Mouse (Mus musculus) neural tube, embryonic 13.5 days (tissue): ENCODE measurements around the gene Fam124a. TPM values are rescaled to one million over a fixed set of nuclear protein-coding genes. Genes with fewer than 3 reads are reported as not detected.
A peak's percentile ranks its signal among the peaks of the same experiment; 100 is the strongest.
"Not testable (repeated sequence)": the region's sequence is repeated elsewhere in the genome, so short reads cannot be mapped to it uniquely, and the experiment has no call there.

Experiments
- ATAC-seq: fragments of 200-750 bp; cut with Nextera tagmentation; 2 replicates; pipeline ENCODE4 v1.8.0; 2017; ENCODE audit warnings: low read depth, mild to moderate bottlenecking, moderate TSS enrichment, moderate library complexity
- H3K27ac ChIP-seq: fragments of 300-500 bp; sonication (generic); replicated peaks from 2 replicates; pipeline ENCODE4 v1.5.1; 2015; ENCODE audit warnings: moderate library complexity, mild to moderate bottlenecking, inconsistent platforms
- H3K27me3 ChIP-seq: fragments of 300-500 bp; sonication (generic); 2 replicates; pipeline ENCODE4 v1.6.1; 2015; ENCODE audit warnings: mild to moderate bottlenecking, inconsistent platforms
- H3K36me3 ChIP-seq: fragments of 300-500 bp; sonication (generic); 2 replicates; pipeline ENCODE4 v1.6.1; 2015; ENCODE audit warnings: mild to moderate bottlenecking, inconsistent platforms
- H3K4me1 ChIP-seq: fragments of 300-500 bp; sonication (generic); replicated peaks from 2 replicates; pipeline ENCODE4 v1.6.1; 2015; ENCODE audit warnings: inconsistent platforms
- H3K4me2 ChIP-seq: fragments of 300-500 bp; sonication (generic); 2 replicates; pipeline ENCODE4 v1.6.1; 2015; ENCODE audit warnings: inconsistent platforms, mild to moderate bottlenecking, moderate library complexity
- H3K4me3 ChIP-seq: fragments of 300-500 bp; sonication (generic); 2 replicates; pipeline ENCODE4 v1.5.1; 2015; ENCODE audit warnings: mild to moderate bottlenecking, inconsistent platforms
- H3K9ac ChIP-seq: fragments of 300-500 bp; sonication (generic); 2 replicates; pipeline ENCODE4 v1.6.1; 2015; ENCODE audit warnings: moderate library complexity, mild to moderate bottlenecking, inconsistent platforms
- H3K9me3 ChIP-seq: fragments of 300-500 bp; sonication (generic); 2 replicates; pipeline ENCODE4 v1.6.1; 2016; ENCODE audit warnings: inconsistent platforms
- WGBS: fragments of 180-500 bp; shearing (Covaris S2); methylation state at CpG from one replicate; pipeline ENCODE4 v1.1.7; 2015; 5-methylcytosine and 5-hydroxymethylcytosine counted together
- polyA plus RNA-seq: library from polyadenylated mRNA; unstranded; fragments of >200 nt; fragmentation: Nextera tagmentation; extraction: Ambion mirVana; gene quantifications from 2 replicates; pipeline ENCODE4 v1.2.1, GENCODE M21; 2015

Gene Fam124a
- polyA plus RNA-seq, 1 experiment from 2014 or later: 35.1 TPM

DNA sequence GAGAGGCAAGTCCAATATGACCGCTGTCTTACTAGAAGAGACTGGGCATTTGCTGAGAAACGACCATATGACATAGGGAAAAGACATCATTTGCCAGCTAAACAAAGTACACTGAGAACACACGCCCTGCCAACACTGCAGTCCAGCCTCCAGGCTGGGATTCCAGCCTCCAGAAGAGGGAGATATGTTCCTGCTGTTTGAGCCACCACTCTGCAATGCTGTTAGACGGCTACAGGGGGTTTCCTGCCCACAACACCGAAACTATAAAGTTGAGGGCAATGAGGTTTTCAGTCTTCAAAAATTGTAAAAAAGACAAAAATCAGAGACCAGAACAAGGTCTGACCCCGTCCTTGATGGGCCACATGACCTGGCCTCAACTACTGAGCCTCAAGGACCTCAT is 83.6 kb downstream of the Fam124a start:
- H3K4me1 ChIP-seq: peaks cover 25% of the 10 kb centered on the region
- H3K9me3 ChIP-seq: no peaks in the 10 kb centered on the region
- no peaks in the 10 kb centered on the region for H3K27me3 ChIP-seq
- no peak overlapping the region for H3K9ac ChIP-seq
- 71% methylated on average over 6 of the region's 6 CpGs for WGBS
- H3K36me3 ChIP-seq: no peaks in the 10 kb centered on the region
- no peak for ATAC-seq
- no peak overlapping the region for H3K4me2 ChIP-seq
- no peak overlapping the region for H3K4me3 ChIP-seq
- H3K27ac ChIP-seq: peak overlapping the region; percentile 30

DNA sequence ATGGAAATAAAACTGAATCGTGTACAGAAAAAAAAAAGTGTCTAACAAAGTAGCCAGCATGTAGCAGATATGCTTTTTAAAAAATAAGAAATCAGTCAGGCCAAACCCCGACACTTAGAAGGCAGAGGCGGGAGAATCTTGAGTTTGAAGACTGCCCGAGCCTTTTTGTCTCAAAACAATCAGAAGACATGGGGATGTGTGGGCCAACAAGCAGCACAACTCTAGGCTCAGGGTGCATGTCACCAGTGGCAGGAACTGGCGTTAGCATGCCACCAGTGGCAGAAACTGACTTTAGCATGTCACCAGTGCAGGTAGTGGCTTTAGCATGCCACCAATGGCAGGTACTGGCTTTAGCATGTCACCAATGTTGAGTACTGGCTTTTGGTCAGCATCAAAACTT is 84.0 kb downstream of the Fam124a start:
- Histone ChIP-seq H3K27ac (no peak overlapping the region), H3K4me3 (no peak overlapping the region), H3K4me2 (no peak overlapping the region), H3K36me3 (no peaks in the 10 kb centered on the region), H3K4me1 (peaks cover 25% of the 10 kb centered on the region), H3K27me3 (no peaks in the 10 kb centered on the region), H3K9ac (no peak overlapping the region), H3K9me3 (no peaks in the 10 kb centered on the region)
- no peak for ATAC-seq
- 91% methylated on average over 5 of the region's 5 CpGs for WGBS

DNA sequence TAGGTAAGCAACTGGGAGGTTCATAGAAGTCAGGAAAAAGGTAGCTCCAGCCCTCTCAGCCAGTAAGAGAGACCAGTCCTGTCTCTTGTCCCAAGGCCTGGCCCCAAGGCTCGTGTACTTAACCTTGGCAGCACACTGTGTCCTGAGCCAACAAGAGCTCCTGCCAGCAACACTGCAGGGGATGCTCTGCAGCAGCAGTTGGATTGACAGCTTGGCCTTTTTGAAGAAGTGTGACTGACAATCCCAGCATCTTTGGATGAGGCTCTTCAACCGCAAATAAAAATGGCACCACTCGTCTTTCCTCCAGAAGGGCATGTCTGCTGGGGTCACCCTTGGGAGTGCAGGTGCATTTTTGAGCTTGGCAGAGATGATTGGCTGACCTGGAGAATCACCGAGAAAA is 84.9 kb downstream of the Fam124a start:
- no peak for ATAC-seq
- Histone ChIP-seq H3K4me2 (no peak overlapping the region), H3K4me1 (peaks cover 25% of the 10 kb centered on the region), H3K9me3 (no peaks in the 10 kb centered on the region), H3K27me3 (no peaks in the 10 kb centered on the region), H3K4me3 (no peak overlapping the region), H3K9ac (no peak overlapping the region), H3K36me3 (no peaks in the 10 kb centered on the region), H3K27ac (no peak overlapping the region)
- WGBS: 71% methylated on average over 4 of the region's 4 CpGs

DNA sequence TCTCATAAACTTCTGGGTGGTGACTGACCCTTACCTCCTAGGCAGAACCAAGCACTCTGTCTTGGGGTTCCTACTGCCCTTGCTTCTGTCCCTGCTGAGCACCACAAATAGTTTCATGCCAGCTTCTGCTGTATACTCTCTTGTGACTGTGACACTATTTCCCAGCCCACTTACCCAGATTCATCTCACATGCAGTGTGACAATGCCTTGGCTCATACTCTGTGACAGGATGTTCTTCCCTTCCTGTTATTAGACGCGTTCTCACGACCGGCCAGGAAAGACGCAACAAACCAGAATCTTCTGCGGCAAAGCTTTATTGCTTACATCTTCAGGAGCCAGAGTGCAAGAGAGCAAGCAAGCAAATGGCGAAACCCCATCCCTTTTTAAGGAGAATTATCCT is 86.8 kb downstream of the Fam124a start:
- H3K27ac ChIP-seq, H3K9me3 ChIP-seq, H3K4me2 ChIP-seq, H3K9ac ChIP-seq, H3K4me3 ChIP-seq, ATAC-seq, H3K36me3 ChIP-seq, H3K27me3 ChIP-seq: not testable (repeated sequence)
- H3K4me1 ChIP-seq: peaks cover 19% of the 10 kb centered on the region
- 86% methylated on average over 6 of the region's 7 CpGs for WGBS

DNA sequence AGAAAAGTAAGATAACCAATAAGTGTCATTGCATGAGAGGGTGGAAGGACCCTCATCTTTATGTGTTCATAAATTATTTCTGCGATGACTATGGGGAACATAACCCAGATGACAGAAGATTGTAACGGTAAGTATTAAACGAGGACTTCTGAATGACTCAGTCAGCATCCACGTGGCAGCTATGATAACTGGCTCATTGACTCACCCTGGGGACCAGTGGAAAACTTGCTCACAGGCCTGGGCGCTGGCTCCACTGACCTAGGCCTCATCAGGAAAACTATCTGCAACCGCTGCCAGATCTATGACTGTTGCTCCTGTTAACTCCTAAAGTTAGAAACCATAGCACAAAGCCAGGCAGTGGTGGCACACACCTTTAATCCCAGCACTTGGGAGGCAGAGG is 92.9 kb downstream of the Fam124a start:
- Histone ChIP-seq H3K4me3 (no peak overlapping the region), H3K36me3 (no peaks in the 10 kb centered on the region), H3K9me3 (no peaks in the 10 kb centered on the region), H3K27me3 (no peaks in the 10 kb centered on the region), H3K4me2 (no peak overlapping the region), H3K4me1 (no peaks in the 10 kb centered on the region), H3K27ac (no peak overlapping the region), H3K9ac (no peak overlapping the region)
- 83% methylated on average over 6 of the region's 6 CpGs for WGBS
- no peak for ATAC-seq

DNA sequence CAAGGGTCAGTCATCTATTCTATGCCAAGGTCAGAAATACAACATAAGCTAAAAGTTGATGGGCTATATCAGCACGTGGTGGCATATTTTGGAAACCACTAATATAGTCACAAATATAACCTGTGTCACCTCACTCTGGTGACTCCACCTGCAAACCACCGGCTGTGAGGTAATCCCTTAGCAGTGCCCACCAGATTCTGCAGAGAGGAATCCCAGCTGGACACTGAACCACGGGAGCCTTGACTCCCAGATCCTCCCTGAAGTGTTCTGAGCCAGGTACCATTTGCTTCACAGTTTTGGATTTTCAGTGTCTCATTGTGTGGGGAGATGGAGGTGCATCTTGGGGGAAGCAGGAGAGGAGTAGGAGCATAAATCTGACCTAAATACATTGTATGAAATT is 94.8 kb downstream of the Fam124a start:
- Histone ChIP-seq H3K4me1 (no peaks in the 10 kb centered on the region), H3K9ac (no peak overlapping the region), H3K27ac (no peak overlapping the region), H3K9me3 (no peaks in the 10 kb centered on the region), H3K27me3 (no peaks in the 10 kb centered on the region), H3K4me2 (no peak overlapping the region), H3K36me3 (no peaks in the 10 kb centered on the region), H3K4me3 (no peak overlapping the region)
- 71% methylated on average over 3 of the region's 3 CpGs for WGBS
- ATAC-seq: no peak

DNA sequence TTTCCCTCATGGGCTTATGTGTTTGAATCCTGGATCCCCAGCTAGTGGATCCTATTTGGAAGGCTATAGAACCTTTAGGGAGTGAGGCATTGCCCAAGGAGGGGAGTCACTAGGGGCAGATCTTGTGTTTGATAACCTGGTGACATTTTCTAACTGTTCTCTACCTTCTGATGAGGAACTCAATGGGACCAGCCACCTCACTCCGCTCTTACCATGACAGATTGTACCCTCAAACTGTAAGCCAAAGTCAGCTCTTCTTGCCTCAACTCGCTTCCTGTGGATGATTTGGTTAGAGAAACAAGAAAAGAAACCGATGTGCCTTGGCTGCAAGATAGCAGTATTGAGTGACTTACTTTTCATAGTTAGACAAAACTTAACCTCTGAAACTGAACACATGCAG is 96.2 kb downstream of the Fam124a start:
- 90% methylated on average over 3 of the region's 3 CpGs for WGBS
- no peak overlapping the region for H3K4me2 ChIP-seq
- no peak overlapping the region for H3K27ac ChIP-seq
- H3K27me3 ChIP-seq: no peaks in the 10 kb centered on the region
- H3K4me3 ChIP-seq: no peak overlapping the region
- H3K9me3 ChIP-seq: no peaks in the 10 kb centered on the region
- ATAC-seq: no peak
- no peak overlapping the region for H3K9ac ChIP-seq
- H3K36me3 ChIP-seq: no peaks in the 10 kb centered on the region
- no peaks in the 10 kb centered on the region for H3K4me1 ChIP-seq

DNA sequence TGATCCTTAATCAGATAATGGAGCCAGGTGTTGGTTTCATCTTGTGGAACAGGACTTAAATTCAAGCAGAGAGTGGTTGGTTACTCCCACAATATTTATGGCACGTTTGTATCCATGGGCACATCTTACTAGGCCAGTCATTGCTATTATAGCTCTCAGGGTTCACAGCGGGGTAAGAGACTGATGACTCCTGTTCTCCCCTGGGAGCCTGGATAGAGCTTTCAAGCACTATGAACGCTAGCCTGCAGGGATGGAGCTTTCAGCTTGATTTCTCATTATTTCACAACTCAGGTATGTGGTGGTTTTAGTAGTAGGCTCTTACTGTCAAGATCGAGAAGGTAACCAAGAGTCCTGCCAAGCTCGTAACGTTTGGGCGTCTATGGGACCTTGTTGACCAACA is 100.5 kb downstream of the Fam124a start:
- no peaks in the 10 kb centered on the region for H3K27me3 ChIP-seq
- H3K9me3 ChIP-seq: no peaks in the 10 kb centered on the region
- H3K36me3 ChIP-seq: no peaks in the 10 kb centered on the region
- H3K4me1 ChIP-seq: no peaks in the 10 kb centered on the region
- 75% methylated on average over 7 of the region's 7 CpGs for WGBS
- no peak for ATAC-seq
- no peak overlapping the region for H3K4me2 ChIP-seq
- H3K4me3 ChIP-seq: no peak overlapping the region
- H3K9ac ChIP-seq: no peak overlapping the region
- no peak overlapping the region for H3K27ac ChIP-seq

DNA sequence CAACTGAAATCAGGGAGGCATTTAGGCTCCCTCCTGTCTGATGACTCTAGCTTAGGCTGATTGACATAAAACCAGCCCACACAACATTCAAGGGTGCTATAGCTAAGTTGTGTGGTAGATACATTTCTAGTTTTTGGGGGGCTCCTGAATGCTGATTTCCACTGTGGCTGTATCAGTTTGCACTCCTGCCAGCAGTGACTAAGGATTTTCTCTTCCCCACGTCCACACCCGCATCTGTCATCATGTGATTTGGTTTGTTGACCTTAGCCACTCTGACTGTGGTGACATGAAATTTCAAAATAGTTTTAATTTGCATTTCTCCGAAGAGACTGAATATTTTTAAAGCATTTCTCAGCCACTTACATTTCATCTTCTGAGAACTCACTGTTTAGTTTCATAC is 101.9 kb downstream of the Fam124a start:
- ATAC-seq: no peak
- Histone ChIP-seq H3K36me3 (no peaks in the 10 kb centered on the region), H3K4me2 (no peak overlapping the region), H3K9me3 (no peaks in the 10 kb centered on the region), H3K27me3 (no peaks in the 10 kb centered on the region), H3K4me3 (no peak overlapping the region), H3K27ac (no peak overlapping the region), H3K4me1 (no peaks in the 10 kb centered on the region), H3K9ac (no peak overlapping the region)
- 80% methylated on average over 3 of the region's 3 CpGs for WGBS

Other genes starting within 250 kb of the Fam124a start
- gene Gucy1b2, start 99.4 kb upstream of the Fam124a start, polyA plus RNA-seq: 0.25 and 0.32 TPM in 2 replicates
- gene Gm4131, start 11.2 kb downstream of the Fam124a start, polyA plus RNA-seq: not detected in 2 replicates
- gene Serpine3, start 107.9 kb downstream of the Fam124a start, polyA plus RNA-seq: not detected in 2 replicates
- gene Ints6, start 205.4 kb downstream of the Fam124a start, polyA plus RNA-seq: 14.4 and 20.3 TPM in 2 replicates